Mouse (Mus musculus) ovary, postnatal 36 days (tissue): ENCODE results near the gene Dbndd1.
A peak's percentile ranks its signal among the peaks of the same experiment; 100 is the strongest.
"Not testable (repeated sequence)": the region's sequence is repeated elsewhere in the genome, so short reads cannot be mapped to it uniquely, and the experiment has no call there.

Experiments used
- DNase-seq: peaks from one replicate; pipeline ENCODE4 v3.0.0; 2022; ENCODE audit warnings: low spot score, mixed read lengths

Gene Dbndd1

DNA sequence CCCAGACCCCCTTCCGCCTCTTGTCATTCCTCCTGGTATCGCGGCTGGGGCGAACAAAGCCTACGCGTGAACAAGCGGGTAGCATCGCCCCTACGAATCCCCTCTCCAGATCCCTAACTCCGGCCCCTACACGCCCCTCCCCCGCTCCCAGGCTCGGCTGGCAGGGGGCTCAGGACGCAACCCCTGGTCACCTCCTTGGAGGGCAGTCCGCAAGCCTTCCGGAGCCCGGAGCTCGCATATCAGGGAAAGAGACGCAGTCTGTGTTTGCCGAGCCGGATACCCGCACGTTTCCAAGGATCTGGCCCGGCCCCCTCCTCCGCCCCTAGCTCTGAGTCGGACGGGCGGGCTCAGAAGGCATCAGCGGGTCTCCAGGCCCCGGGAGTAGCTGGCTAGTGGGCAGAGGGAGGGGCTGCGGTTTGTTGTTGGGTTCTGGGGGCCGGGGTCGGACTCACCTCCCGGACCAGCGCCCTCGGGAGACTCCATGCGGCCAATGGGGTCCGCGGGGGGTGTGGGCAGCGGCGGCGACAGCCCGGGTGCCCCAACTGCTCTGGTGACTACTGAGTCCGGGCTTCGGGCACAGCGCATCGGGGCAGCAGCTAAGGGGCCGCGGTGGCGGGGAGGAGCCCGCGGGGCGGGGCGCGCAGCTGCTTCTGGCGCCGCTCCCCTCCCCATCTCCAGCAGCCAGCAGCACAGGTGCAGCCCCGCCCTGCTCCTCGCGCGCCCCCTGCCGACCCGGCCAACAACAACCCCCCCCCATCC is at the start of gene Dbndd1:
TSS of gene Dbndd1 (minus strand) at position 683 of the 759 bp plus-strand sequence.
- peak; percentile 62 for DNase-seq

DNA sequence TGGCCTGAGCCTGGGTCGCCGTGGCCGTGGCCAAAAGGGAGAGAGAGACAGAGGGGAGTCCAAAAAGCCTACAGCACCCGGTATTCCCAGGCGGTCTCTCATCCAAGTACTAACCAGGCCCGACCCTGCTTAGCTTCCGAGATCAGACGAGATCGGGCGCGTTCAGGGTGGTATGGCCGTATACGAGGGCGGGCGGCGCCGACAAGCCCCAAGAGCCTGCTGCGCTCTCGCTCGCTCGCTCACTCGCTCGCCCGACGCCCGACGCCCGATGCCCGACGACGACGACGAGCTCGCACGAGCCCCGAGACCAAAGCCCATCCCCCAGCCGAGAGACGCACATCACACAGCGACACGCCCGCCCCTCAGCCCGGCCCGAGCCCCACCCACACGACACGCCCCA is 49.0 kb upstream of the Dbndd1 start:
- DNase-seq: not testable (repeated sequence)

DNA sequence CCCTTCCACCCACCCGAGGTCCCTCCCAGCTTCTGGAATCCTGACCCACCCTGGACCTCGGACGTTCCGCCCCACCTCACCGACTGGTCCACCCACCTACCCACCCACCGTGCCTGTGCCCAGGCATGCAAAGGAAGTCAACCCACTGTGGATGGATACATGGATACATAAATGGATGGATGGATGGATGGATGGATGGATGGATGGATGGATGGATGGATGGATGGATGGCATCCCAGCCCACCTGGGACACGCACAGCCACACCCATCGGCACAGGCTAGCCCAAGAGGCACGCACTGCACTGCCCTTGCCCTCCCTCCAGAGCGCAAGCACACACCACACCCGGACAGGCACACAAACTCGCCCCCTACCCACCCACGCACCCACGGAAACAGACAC is 22.4 kb upstream of the Dbndd1 start:
- not testable (repeated sequence) for DNase-seq

DNA sequence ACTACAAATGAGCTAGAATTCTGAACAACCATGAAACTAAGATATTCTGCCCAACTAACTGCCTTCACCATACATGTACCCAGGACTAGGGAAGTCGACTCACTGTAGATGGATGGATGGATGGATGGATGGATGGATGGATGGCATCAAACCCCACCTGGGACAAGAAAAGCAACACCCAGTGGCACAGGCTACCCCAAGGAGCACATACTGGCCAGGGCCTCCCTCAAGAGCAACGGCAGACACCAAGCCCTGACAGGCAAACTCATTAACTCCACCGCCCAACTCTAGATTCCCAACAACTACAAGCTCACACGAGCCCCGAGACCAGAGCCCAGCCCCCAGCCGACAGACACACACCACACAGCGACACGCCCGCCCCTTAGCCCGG is 21.7 kb upstream of the Dbndd1 start:
- DNase-seq: no peak

DNA sequence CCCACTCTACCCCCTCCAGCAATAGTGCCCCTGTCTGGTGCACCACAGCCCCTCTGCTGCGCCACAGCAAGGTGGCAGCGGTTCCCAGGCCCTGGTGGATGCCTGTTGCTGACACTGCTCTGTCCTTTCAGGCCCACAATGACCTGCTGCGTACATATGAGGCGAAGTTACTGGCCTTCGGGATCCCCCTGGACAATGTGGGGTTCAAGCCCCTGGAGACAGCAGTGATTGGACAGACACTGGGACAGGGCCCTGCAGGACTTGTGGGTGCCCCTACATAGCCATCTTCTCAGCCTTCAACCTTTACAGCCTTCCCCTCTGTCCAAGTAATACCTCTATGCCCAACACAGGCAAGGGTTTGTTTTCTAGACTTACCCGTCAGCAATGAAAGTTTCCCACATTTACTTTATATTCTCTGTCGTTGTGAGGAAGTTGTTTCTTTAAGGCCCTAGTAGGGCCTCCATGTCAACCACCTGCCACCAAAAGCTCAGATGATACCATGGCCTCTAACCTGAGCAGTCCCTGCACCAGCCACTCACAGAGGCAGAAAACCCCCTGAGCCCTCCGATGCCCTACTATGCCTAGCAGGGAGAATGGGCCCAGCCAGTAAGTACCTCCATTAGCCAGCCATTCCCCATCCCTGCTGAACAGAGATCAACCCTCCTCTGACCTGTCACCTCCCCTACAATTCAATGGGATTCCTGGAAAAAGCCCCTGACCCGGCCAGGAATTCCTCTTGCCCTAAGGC is 21.2 kb upstream of the Dbndd1 start:
- no peak for DNase-seq

DNA sequence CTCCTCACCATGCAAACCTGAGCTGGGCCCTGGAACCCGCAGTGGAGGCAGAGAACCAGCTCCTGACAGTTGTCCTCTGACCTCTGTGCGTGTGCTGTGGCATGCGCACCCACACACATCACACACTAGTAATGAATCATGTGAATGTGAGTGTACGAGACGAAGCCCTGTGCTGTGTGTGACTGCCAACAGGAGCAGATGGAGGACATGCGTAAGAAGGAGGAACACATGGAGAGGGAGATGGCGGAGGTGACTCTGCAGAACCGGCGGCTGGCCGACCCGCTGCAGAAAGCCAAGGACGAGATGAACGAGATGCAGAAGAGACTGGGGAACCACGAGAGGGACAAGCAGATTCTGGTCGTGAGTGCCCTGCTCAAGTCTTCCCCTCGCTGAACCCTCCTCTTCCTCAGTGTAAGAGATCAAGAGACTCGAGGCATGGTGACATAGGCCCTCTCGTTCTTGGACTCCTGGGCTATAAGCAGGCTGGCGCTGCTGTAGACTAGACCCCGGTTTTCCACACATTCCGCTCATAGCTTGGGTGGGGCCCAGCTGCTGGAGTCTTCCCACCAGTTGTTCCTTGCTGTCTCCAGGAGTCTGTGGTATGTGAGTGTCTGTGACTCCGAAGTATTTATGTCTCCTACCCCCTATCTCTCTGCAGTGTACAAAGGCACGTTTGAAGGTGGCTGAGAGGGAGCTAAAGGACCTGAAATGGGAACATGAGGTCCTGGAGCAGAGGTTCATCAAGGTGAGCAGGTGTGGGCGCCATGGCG is 12.6 kb upstream of the Dbndd1 start:
- no peak for DNase-seq

DNA sequence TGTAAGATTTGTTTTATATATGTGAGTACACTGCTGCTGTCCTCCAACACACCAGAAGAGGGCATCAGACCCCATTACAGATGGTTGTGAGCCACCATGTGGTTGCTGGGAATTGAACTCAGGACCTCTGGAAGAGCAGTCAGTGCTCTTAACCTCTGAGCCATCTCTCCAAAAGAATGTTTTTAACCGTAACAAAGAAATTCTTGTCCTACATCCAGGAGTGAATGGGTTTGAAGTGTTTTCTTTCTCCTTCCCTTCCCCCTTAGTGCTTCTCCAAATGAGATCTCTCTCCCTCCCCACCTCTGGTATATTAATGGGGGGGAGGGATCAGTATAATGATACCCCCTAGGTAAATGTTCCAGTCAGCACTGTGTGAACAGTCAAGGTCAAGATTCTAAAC is 4.8 kb upstream of the Dbndd1 start:
- DNase-seq: not testable (repeated sequence)

DNA sequence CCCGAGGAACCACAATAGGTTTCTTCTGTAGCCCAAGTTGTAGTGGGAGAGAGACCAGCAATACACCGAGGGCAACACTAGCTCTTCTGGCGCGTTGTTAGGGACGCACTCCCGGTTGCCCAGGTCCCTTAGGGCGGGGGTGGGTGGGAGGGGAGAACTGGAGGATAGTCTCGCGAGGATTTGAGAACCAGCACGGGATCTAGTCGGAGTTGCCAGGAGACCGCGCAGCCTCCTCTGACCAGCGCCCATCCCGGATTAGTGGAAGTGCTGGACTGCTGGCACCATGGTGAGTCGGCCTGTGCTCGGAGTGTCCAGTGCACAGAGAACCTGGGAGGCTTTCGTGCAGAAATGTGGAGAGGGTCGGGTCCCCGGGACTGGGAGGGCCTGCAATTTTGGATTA is 3.4 kb upstream of the Dbndd1 start, which contains the start of gene Gas8:
TSS of gene Gas8 (plus strand) at position 168 of the 400 bp plus-strand sequence.
- DNase-seq: peak; percentile 84

DNA sequence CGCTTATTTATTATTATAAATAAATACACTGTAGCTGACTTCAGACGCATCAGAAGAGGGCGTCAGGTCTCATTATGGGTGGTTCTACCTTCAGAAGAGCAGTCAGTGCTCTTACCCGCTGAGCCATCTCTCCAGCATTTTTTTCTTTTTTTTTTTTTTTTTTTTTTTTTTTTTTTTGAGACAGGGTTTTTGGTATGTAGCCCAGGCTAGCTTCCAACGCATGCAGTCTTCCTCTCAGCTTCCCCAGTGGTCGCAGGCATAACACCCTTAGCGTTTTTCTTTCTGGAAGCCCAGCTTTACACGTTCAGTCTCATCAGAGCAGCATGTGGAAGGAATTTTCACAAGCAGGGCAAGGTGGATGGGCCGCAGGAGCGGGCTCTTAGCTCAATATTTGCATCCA is 2.9 kb upstream of the Dbndd1 start:
- DNase-seq: no peak

DNA sequence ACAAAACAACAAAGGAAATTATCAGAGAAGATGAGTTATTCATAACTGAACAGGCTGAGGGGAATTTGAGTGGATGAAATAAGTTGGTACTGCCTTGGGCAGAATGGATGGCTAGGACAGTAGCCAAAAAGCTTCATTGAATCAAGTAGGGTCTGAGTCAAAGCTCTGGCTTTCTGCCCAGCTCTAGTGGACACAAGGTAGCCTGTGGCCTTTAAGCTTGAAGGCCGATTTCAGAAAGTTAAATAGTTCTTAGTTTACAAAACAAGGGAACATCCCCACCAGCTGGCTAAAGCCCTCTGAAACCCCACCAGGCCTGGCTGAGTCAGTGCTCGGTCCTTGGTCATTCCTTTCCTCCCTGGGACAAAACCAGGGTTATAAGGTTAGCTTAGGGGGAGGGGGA is 1.3 kb upstream of the Dbndd1 start:
- no peak for DNase-seq

DNA sequence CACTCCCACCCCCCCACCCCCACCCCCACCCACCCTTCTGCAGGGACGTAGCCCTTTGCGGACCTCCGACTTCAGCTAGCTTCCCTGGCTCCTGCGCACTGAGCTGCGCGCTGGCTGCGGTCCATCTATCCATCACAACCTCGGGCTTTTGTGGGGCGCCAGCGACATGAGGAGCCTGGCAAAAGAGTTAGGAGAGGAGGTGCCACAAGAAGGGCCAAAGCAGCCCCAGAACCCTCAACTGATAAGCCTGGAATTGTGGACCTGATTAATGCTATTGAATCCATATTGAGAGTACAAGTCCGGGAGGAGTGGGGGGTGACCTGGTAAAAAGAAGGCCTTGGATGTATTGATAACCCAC is 256 bp upstream of the Dbndd1 start:
- DNase-seq: no peak

DNA sequence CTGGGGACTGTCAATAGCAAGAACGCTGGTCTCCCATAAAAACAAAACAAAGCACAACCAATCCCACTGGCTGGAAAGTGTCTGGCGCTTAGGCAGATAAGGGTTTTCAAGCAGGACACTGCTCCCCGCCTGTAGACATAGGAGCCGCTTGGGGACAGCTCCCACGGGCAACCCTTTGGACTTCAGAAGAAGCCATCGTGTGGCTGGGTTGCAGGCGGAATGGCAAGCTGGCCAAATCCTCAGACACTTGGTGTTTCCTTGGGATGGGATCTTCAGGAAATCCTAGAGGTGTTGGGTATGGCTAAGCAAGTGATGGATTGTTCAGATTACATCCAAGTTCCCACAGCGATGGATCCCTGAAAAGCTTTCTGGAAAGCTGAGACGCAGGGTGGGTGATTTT is 1.1 kb downstream of the Dbndd1 start:
- DNase-seq: no peak

DNA sequence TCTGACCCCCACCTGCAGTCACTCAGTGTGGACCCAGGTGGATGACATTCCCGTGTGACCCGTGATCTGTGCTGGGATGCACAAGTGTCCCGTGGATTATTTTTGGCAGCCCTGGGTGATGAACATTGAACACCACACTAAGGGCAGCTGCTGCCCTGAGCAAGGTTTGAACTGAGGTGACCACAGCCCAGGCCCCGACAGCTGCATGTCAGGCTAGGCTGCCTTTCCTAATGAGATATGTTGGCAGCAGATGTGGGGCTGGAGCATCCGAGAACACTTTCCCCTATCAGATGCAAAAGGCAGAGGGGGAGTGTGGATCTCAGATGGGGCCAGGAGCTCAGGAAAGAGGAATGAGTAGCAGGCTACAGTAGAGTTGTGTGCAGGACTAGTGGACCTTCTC is 4.4 kb downstream of the Dbndd1 start:
- DNase-seq: no peak

DNA sequence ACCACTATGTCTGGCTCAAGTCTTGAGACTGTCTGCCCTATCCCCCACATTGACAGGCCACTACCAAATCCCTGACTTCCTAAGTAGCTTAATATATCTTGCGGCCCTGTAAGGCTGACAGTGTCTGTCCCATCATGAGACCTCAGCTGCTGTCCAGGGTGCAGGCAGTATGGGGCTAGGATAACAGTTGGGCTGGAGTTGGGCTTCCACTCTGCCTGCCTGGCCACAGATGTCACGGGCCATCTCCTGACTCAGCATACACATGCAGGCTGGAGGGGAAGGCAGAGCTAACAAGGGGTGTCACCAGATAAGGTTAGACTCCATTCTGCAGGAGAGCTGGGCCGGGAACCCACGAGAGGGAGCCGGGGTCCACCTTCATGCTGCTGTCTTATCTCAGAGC is 8.1 kb downstream of the Dbndd1 start:
- DNase-seq: no peak

DNA sequence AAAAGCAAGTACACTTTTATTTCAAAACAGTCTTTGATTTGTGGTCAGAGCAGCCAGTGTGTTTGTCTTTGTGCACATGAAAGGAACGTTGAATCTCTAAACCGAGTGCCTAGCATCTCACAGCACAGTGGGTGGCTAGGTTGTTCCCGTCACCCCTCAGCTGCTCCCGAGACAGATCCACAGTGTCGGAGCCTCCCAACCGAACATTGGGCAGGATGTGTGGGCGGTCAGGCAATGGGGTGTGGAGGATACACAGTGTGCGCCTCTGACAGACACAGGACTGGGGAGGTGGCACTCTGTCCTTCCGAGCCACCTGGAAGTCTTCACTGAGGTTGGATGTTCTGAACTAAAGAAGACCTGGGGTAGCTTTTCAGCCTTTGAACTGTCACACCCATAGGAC is 9.6 kb downstream of the Dbndd1 start:
- DNase-seq: no peak

DNA sequence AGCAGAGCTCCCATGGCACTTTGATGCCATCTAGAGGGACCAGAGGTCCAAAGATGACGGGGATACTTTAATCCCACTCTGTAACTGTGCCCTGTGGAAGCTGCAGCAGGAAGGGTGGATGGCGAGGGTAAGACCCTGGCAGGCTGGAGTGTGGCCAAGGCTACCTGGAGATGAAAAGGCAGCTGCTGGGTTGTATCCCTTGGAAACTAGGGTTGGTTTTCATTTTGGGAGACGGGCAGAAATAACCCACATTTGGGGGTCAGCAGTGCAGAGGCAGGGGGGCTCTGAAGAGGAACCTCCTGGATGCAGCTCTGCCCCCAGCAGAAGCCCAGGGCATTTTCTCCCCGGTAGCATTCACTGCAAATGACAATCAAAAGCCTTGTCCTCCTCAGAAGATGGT is 10.0 kb downstream of the Dbndd1 start:
- DNase-seq: no peak

DNA sequence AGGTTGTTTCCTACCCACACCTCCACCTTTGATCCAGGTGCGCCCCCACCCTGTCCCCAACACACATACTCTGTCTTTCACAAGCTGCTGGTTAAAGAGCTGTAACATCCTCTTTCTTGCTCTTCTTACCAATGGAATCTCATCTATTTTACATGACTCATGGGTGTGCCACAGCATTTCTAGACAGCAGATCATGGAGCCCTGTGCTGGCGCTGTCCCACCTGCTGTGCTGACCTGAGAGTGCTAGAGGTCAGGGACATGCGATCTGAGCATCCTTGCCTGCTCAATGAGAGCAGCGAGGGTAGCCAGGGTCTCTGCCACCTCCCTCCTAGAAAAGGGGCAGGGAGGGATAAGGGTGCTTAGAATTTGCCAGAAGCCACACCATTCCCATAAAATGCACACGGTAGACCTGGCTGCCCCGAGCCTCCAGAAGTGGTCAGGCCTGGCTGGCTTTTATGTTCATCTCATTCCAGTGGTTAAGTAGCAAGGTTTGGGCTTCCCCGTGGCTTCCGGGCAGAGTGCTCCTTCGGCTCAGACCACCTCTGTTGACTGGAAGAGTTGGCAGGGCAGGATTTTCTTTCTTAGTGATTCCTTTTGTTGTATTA is 10.6 kb downstream of the Dbndd1 start:
- no peak for DNase-seq

DNA sequence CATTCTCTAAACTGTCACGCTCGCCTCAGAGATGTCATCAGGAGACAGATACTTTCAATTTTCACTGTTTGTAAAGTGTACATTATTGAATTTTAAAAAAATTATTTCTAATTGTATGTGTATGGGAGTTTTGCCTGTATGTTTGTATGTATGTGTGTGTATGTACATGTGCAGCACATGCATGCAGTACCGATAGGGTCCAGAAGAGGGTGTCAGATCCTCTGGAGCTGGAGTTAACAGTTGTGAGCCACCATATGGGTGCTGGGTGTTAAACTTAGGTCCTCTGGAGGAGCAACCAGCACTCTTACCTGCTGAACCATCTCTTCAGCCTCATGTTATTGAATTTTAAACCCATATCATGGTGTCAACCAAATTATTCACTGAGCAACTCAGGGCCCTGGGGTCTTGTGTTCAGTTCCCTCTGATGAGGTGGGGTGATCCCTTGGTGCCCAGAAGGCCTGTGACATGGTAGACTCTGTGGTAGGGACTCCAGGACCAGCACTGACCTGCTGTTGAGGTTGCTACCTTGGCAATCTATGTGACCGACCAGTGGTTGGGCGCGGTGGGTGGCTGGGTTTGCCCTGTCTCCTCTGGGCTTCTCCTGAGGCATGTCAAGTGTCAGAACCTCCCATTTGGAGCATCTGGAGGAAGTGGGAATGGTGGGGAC is 11.3 kb downstream of the Dbndd1 start:
- no peak for DNase-seq

DNA sequence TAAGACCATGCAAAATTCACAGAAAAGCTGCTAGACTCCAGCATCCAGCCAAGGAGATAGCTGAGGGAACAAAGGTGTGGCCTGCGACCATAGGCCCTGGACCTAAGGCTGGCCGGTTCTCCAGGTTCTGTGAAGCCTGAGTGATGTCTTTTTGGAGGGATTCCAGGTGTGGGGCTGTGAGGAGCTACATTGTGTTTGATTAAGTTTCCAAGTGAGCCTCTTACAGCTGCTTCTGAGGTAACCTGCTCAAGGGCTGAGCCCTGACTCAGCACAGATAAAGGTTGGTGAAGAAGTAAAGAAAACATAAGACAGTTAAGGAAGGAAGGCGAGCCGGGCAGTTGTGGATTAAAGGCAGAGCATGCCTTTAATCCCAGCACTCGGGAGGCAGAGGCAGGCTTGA is 13.1 kb downstream of the Dbndd1 start:
- no peak for DNase-seq

DNA sequence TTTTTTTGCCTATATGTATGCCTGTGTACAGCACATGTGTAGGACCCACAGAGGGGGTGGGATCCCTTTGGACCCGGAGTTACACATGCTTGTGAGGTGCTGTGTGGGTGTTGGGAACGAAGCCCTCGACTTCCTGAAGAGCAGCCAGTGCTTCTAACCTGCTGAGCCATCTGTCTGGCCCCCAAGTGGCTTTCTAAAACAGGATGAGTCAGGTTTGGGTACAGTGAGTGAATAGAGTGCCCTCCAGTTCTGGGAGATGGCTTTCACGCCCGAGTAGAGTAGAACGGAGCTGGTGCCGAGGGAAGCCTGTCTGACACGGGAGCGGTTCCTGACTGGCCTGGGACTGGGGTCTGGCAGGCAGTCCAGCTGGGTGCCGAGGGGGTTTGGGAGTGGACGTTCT is 15.7 kb downstream of the Dbndd1 start:
- DNase-seq: no peak

DNA sequence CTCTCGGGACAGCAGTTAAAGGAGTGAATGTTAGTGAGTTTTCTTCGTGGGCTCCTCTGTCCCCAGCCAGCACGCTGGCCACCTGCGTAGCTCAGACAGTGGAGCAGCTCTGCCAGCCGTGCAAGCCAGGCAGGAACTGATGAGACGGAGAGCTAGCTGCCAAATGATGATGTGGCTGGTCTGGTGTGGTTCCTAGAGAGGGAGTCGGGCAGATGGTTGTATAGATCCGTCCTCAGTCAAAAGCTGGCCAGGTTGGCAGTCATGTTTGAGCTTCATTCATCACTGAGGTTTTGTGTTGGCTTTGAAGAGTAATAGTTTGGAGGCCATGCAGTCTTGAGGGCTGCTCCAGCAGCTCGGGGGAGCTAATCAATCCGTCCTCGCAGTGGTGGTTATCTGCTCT is 16.3 kb downstream of the Dbndd1 start:
- no peak for DNase-seq

DNA sequence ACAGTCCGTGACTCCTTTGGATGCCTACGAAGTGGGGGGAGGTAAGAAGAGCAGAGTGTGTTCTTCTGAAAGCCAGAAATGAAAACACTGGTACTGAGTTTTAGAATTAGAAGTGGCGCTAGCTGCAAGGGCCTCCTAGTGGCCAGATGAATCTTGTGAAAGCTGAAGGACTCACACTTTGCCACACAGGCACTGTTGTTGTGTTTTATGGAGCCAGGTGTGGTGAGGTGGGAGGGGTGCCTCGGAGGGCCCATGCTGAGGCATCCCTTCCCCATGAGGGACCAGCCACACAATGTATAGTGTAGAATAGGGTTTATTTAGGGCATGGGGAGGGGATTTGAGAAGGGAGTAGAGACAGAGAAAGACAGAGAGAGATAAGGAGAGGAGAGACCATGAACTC is 17.6 kb downstream of the Dbndd1 start:
- no peak for DNase-seq
